In the genomic region with DNA sequence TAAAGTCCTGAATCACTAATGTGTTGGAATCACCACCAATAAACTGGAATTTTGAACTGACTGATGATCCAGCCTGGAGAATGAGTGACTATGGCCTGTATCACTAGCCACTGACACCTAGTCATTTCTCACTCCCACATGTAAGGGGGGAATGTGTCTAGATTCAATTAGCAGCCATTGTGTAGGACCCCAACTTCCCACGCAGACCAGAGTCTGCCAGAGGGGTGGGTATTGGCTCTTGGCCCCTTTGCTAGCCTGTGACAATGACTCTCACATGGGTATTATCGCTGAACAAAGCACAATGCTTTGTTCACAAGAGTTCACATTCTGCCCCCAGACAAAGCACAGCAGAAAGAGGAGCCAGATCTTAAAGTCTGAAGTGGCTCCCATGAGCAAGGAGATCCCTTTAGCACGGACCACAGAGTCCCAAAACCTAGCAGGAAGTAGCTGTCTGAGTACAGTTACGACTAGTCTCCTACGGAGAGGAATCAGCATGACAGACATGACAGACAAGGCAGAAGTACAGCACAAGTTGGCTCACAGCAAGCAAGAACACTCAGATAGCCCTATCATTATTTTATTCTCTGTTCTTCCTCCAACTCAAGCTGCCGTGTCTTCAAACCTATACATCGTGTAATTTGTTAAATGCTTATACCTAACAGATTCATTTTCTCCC, we compare ENCODE assay signal across 20 mouse cellular contexts.
"Had no signal": no experiment of that assay in that cellular context is flagged by ENCODE, and none has a peak within 500 bp of the region (broad histone marks: within the 10 kb centered on the region; RNA-seq: fewer than 3 reads in every experiment).

No protein-coding gene starts in this region.

- H3K36me3 ChIP-seq: kidney, embryonic 15.5 days; liver, embryonic 13.5 days; neural tube, embryonic 13.5 days had no signal

- H3K27ac ChIP-seq: kidney, embryonic 15.5 days; left cerebral cortex, adult 2 months; liver, embryonic 13.5 days; neural tube, embryonic 13.5 days; stomach, postnatal 0 days had no signal

- H3K9ac ChIP-seq: kidney, embryonic 15.5 days; liver, embryonic 13.5 days; neural tube, embryonic 13.5 days had no signal

- ATAC-seq: midbrain, embryonic 16.5 days had no signal

- DNase-seq: kidney, adult 8-10 months; kidney, postnatal 10 days; kidney, postnatal 36 days; layer of hippocampus, postnatal 36 days; liver, embryonic 13.5 days; lung, adult 2 months; lung, postnatal 14 days; lung, postnatal 4 days; right cerebral cortex, adult 18-20 months; right cerebral cortex, postnatal 14 days; right cerebral cortex, postnatal 4 days; thymus, adult 2 months; thymus, postnatal 14 days; thymus, postnatal 4 days had no signal

- H3K27me3 ChIP-seq: kidney, embryonic 15.5 days; liver, embryonic 13.5 days; neural tube, embryonic 13.5 days had no signal

- H3K4me2 ChIP-seq: kidney, embryonic 15.5 days; liver, embryonic 13.5 days; neural tube, embryonic 13.5 days had no signal

- H3K4me3 ChIP-seq: kidney, embryonic 15.5 days; left cerebral cortex, adult 2 months; liver, embryonic 13.5 days; myocyte; neural tube, embryonic 13.5 days had no signal

- H3K4me1 ChIP-seq: kidney, embryonic 15.5 days; liver, embryonic 13.5 days had no signal

- H3K9me3 ChIP-seq: kidney, embryonic 15.5 days; liver, embryonic 13.5 days; neural tube, embryonic 13.5 days had no signal
